Mouse (Mus musculus): ENCODE measurements around the gene 1700018B08Rik.

1700018B08Rik gene

DNA sequence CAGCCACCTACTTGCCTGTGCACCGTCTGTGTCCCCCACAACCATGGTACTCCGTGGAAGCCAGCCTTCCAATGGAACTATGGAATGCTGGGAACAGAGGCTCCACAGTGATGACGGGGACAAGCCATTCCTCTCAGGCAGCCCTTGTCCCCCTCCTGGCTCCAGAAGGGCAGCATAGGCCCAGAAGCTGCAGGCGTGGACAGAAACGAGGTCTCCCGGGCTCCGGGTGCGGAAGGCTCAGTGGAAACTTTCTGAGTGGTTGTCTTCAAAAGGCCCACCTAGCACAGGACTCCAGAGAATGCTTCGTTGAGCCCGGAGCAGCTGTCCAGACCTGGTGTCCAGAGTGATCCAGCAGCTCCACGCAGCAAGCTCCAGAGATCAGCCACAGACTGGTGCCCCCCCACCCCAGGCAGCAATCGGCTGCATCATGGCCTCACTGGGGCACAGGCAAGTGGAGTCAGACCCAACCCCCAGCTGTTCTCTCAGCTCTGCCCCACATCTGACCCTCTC lies at the start of gene 1700018B08Rik:
1700018B08Rik (minus strand) TSS at position 45 of the 510 bp plus-strand sequence.
- no peak for DNase-seq

DNA sequence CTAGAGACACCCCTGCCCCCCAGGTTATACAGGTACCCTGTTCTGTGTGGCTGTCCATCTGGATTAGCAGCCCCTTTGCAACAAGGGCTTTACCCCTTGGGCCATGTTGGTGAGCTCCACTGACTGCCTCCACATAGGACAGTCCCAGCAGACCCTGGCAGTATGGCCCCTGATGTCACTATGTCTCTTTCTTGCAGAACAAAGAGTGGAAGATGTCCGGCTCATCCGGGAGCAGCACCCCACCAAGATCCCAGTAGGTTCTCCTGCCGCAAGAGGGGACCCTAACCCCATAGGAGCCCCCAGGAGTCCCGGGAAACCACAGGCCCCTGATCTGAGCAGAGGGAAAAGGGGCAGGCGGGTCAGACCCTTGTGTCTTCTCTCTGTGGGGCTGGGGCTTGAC lies 49.2 kb upstream of the 1700018B08Rik start:
- DNase-seq, result no peak

DNA sequence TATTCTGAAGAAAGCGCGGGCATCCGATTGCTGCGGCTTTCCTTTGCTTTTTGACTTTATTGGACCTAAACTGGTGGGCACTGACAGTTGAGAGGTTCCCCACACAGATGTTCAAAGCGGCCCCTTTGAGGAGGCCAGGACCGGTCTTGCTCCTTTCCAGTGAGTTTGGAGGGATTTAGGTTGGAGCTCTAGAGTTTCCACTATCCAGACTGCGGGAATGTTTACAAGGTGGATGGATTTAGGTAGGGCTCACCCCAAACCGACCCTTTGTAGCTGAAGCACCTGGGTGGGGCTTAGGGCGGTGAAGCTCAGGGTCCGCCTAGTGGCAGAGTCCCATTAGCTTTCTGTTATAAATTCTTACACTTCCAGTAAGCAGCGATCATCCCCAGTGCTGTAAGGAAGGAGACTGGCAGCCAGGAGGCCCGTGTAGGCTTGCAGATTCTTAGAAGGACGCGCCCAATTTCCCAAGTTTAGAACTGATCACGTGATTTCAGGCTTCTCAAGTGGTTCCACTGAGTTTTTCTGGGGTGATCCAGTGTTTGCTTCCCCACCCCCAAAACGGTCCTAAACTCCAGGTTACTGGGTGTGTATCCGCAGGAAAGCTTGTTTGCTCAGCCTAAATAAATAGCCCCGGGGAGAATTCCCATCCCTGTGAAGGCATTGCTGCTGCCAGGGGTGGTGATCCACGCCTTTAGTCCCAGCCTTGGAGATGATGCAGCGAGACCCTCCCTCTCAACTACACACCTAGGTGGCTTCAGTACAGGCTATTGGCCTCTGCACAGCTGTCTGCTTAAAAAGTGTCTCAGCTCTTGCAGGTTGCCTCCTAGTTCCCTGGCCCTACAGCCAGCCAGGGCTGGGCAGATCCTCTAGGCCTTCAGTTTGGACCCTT lies 47.3 kb upstream of the 1700018B08Rik start:
- DNase-seq, result no peak

- peak; percentile 93 to 99 for DNase-seq
Observed at GRCm38 (mm10) chr8:121590203-121591177, 46.4 kb upstream of the 1700018B08Rik start, which contains the start of gene Map1lc3b. Gene Map1lc3b, plus strand, starts transcription at chr8:121590361.

DNA sequence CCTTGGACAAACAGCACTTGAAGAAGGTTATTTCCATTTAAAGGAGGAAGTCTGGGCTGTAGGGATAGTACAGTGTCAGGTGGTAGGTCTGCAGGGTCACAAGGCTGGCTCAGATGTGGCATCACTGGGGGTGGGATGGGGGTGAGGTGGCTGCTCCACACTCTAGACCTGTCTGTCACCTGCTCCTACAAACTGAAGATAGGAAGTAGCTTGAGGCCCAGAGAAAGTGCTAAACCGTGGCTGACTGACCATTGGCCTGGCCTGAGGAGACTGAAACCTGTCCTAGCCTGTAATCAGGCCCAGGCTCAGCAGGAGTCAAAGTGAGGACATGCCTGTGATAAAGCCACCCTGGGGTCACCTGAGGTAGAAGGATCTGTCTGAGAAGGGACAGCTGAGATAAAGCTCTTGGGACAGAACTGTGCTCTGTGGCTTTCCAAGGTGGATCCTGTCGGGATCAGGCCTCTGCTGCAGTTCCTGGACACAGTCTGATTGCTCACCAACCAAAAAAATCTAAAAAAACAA lies 45.1 kb upstream of the 1700018B08Rik start:
- no peak for DNase-seq

GRCm38 (mm10) chr8:121588750-121589149 lies 44.6 kb upstream of the 1700018B08Rik start:
- DNase-seq, result no peak

- peak; percentile 100 for DNase-seq
Observed at GRCm38 (mm10) chr8:121585159-121585825, 41.2 kb upstream of the 1700018B08Rik start.

GRCm38 (mm10) chr8:121584730-121585129 lies 40.6 kb upstream of the 1700018B08Rik start:
- no peak for DNase-seq

- no peak for DNase-seq
Observed at GRCm38 (mm10) chr8:121583653-121584052, 39.5 kb upstream of the 1700018B08Rik start.

DNA sequence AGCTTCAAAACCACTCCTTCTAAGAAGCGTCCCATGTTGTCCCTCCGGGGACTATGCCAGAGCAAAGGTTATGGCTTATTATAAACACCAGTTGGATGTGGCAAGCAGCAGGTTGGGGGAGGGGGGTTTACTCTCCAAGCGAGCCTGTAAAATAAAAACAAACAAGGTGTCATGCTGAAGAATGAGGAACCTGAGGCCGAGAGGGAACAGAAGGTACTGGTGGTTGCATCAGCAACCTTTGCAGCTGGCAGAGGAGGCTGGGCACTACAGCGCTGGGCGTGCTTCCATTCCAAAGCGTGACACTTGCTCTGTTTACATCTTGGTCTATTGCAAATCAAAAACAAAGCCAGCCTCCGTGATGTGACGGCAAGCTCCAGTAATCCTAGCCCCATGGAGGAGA lies 36.3 kb upstream of the 1700018B08Rik start:
- DNase-seq, result no peak

- peak; percentile 93 to 94 for DNase-seq
Observed at GRCm38 (mm10) chr8:121578676-121579451, 34.7 kb upstream of the 1700018B08Rik start, which contains the start of gene Fbxo31. Gene Fbxo31, minus strand, starts transcription at chr8:121578806.

DNA sequence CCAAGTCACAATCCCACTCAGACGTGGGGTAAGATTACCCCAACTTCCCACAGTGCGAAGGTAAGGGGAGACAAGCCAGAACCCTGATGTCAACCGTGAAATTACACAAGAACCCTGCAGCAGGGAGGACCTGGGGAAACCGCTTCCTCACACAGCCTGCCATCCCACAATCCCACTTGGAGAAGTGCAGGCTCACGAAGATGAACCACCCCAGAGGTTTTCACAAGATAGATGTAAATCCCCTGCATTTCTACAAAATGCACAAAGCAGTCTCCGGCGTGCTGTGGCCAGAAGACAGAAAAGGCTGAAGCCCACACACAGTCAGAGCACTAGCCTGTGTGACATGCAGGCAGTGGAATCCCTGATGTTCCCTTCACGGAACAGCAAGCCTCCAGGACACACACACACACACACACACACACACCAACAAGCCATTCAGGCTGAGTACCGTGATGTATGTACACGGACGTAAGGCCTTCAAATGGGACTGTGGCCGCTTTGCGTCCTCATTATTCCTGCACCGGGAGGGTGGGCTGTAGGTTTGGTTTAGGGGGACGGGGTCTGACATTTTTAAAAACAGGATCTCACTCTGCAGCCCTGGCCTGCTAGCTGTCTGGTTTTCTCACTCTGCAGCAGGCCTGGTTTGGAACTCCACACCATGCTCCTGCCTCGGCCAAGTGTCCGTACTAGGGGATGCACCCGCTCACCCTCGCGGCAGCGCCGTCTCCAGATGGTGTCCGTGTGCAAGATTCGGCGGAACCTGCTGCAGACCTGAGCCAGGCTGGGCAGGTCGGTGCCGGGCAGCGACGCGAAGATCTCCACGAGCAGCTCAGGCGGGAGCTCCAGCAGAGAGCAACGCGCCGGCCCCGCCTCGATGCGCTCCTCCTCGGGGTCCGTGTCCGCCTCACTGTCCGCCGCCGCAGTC lies 33.9 kb upstream of the 1700018B08Rik start:
- DNase-seq, result no peak

DNA sequence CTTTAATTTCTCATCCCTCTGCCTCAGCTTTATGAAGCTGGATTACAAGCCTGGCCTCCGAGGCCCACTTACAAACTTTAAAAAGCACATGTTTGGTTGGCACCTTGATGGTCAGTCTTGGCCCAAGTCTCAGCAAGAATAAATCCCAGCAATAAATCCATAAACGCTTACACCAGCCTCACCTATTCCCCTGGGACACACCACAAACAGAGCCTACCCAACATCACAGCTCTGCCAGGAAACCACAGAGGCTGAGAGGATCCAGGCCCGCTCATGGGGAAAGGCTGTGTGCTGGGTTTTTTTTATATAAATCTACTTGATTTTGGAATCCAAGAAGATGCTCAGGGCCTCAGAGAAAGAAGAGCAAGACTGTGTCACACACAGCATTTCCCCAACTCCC lies 31.5 kb upstream of the 1700018B08Rik start:
- no peak for DNase-seq

- peak; percentile 70 to 73 for DNase-seq
Observed at GRCm38 (mm10) chr8:121573275-121573674, 29.2 kb upstream of the 1700018B08Rik start.

DNA sequence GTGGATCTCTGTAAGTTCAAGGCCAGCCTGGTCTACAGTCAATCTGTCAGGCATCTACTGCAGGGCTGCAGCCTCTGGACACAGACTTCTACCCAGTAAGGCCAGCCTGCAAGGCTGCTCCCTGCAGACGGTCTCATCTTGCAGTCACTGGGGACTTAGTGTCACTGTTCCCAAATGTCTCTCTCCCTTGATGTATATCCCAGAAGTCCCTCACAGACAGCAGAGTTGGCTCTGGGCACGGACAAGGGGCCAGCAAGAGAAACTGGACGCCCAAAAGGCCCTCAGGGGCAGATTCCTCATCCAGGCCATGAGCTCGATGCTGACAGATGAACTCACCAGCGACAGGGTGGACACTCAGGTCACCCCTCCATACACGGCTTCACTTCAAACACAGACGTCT lies 28.0 kb upstream of the 1700018B08Rik start:
- no peak for DNase-seq

DNA sequence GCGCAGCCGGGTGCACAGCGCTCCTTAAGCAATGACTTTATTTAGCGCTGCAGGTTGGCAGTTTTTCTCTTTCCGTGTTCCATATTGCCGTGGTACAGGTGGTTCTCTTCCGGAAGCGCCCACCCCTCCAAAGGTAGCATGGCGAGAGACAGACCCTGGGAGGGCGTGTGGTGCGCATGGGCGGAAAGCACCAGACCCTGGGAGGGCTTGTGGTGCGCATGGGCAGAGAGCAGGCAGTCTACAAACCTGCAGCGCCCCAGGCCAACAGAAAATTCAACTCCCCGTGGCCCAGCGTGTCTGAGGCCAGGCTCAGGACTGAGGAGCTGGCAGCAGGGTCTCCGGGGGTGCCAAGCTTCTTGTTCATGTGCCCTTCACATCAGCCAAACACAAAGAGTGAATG lies 26.7 kb upstream of the 1700018B08Rik start:
- DNase-seq, result no peak

DNA sequence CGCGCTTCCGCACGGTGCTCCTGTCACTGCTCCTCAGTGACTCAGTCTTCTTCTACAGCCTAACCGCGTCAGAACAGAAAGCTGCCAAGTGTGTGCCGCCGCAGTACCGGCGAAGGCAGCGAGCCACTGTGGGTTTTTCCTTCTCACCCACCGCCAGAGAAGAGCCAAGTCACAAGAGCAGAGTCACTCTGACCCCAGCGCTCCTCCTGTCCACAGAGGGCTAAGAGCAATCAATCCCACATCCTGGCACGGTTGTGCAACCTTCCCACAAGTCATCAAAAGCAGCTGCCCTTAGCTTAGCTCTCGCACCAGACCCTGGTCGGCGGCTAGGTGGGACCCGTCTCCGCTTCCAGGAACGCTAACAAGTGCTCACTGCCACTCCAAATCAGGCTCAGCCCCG lies 26.2 kb upstream of the 1700018B08Rik start:
- DNase-seq, result no peak

DNA sequence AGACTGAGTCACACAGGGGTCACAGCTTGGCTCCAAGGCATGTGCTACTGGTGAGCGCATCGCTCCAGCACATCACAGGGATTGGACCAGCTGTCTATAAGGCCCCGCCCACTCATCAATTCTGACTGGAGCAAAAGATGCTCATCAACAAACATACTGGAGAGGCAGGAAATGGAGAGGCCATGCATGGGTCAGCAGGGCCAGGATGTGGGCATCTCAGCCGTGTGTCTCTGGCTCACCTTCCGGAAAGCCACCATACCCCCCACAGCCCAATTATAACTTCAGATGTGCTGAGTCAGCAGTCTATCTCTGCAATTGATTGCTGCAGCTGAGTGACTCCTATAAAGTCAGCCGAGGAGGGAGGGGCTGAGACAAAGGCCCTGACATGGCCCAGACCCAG lies 24.2 kb upstream of the 1700018B08Rik start:
- DNase-seq, result no peak

DNA sequence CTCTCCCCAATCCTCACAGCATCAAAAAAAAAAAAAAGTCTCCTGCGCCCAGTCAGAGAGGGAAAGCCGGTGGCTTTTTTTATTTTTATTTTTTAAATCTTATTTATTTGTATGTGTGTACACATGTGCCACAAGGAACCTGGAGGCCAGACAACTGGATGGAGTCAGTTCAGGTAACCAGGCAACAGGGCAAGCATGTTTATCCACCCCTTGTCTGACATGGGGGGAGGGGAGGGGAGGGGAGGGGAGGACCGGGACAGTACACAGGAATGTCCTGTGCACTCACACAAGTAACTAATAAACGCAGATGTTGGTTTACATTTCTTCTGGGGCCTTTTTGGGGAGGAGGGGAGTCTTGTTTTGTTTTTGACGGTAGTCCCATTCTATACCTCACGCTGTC lies 19.6 kb upstream of the 1700018B08Rik start:
- no peak for DNase-seq

DNA sequence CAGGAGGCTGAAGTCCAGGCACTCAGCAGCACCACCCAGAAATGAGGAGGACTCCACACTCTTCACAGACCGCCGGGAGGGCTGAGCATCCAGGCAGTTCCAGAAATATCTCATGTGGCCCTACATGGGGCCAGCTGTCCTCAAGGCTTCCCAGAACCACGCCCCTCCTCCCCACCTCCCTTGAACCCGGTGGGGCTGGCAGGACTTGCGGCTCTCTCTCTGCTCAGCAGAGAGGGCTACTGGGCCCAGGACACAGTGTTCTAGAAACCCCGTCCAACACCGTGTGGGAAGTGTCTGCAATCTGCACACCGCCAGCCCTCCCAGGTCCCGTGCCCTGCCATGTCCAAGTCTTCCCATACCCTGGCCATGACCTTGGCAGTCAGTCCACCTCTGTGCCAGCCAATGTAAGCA lies 18.8 kb upstream of the 1700018B08Rik start:
- peak; percentile 74 to 77 for DNase-seq
